Mouse (Mus musculus) thymus, postnatal 10 days (tissue): ENCODE measurements around the gene Calml4.
A peak's percentile ranks its signal among the peaks of the same experiment; 100 is the strongest.
"Not testable (repeated sequence)": the region's sequence is repeated elsewhere in the genome, so short reads cannot be mapped to it uniquely, and the experiment has no call there.

Experiments
- DNase-seq, 2 experiments: peaks; one replicate each; pipeline ENCODE4 v3.0.0; 2021; ENCODE audit warnings: low spot score in 2 of 2

Calml4 gene

GRCm38 (mm10) chr9:62857719-62858261, at the start of gene Calml4:
TSS of gene Calml4 (plus strand) at chr9:62858080.
- DNase-seq = no peak

DNA sequence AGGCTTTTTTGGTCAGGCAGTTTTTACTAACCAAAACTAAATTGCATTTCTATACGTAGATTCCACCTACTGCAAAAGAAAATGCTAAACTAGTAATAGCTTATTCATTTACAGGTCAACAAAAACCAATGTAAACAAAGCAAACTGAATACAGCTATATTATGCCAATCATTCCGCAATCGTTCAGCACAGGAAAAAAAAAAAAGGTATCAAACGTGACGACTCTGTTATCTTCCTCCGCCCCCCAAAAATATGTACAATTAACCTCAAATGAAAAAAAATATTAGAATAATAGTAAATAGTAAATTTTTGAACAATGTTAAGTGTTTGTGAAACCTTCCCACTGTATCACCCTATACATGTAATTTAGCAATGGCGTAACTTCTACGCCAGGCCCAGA, 47.8 kb upstream of the Calml4 start:
- no peak for DNase-seq

DNA sequence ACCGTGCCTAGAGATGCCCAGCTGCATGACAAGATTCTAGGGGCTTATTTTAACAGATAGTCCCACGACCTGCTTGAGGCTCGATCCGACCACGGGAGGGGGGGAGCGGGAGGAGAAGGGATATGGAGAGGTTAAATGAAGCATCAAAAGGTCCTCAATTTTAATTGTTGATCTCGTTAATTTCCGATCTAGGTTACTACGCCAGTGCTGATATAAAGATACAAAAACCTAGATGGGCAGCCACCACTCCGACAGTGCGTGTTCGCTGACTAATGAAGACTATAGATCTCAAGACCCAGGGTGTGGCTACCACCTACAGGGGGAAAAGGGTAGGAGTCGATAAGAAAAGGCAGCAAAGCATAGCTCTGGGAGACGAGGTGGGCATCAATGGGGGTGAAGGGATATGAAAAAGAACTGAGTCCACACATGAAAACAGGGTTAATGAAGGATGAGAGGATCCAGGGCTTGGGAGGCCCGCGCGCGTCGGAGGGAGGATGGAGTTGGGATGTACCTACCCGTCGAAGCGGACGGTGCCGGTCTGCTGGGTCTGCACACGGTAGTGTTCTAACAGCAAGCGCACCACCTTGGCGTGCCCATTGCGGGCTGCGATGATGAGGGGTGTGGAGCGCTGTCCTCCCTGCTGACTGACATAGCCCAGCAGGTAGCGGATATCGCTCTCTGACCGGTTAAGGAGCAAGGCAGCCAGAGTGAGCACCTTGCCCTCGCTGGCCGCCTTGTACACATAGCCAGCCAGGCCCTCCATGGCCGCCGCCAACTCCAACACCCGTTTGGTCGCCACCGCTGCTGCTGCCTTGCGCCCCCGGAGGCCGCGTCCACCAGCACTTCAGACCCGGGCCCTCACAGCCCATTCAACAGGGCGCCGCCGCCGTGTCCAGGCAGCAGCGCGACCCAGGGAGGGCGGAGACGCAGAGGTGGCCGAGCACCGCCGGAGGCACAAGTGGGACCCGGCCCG, 47.1 kb upstream of the Calml4 start:
- peak; percentile 9 to 17 for DNase-seq

DNA sequence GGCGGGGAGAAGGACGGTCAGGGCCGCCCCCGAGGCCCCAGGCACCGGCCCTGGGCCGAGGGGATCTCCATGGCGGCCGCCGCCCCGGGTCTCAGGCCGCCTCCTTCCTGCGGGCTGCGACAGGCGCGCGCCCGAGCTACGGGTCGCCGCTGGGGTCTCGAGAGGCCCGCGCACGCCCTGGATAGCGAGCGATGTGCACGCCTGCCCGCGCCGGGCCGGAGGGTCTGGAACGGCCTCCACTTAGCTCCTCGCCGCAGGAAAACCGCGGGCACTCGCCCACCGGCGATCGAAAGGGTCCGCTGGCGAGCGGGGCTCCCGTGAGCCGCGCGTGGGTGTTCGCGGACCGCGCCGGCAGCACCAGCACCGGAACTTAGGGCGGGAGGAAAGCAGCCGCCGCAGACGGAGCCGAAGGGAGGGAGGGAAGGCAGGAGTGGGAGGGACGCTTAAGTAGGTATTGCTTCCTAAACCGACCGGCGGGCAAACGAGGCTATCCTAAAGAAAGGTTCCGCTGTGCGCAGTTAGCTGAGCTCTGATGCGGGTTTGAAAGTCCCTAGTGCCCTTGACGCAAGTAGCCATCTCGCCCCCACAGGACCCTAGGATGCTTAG, 46.3 kb upstream of the Calml4 start, which contains the start of gene Fem1b:
Gene Fem1b, minus strand, starts transcription at position 419 of the 606 bp plus-strand sequence.
- peak; percentile 84 to 89 for DNase-seq

- no peak for DNase-seq
These were observed 45.4 kb upstream of the Calml4 start for GRCm38 (mm10) chr9:62812216-62813049.

- no peak for DNase-seq
These were observed 43.1 kb upstream of the Calml4 start for GRCm38 (mm10) chr9:62814751-62815150.

- DNase-seq = no peak
These were observed 41.4 kb upstream of the Calml4 start for GRCm38 (mm10) chr9:62816323-62817098.

DNA sequence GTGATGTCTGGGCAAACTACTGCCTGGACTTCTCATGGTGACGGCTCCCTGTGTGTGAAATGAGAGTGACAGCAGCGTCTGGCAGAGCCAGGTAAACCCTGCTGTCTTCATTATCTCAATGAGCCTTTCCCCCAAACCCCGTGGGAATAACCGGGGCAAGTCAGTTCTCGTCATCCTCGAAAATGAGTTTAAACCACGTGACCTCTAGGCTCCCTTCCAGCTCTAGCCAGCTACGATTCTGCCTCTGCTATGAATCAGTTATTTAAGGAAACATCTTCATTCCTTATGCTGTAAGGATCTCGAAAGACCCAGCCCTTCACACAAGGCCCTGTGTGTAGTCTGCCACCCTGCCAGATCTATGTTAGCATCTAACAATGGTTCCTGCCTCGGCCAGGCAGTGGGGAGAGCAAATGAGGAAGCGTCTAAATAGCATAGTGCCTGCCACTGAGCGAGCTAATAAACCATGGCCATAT, 40.7 kb upstream of the Calml4 start:
- no peak for DNase-seq

- DNase-seq = no peak
These were observed 39.9 kb upstream of the Calml4 start for GRCm38 (mm10) chr9:62817828-62818614.

GRCm38 (mm10) chr9:62819494-62819893, 38.4 kb upstream of the Calml4 start:
- no peak for DNase-seq

DNA sequence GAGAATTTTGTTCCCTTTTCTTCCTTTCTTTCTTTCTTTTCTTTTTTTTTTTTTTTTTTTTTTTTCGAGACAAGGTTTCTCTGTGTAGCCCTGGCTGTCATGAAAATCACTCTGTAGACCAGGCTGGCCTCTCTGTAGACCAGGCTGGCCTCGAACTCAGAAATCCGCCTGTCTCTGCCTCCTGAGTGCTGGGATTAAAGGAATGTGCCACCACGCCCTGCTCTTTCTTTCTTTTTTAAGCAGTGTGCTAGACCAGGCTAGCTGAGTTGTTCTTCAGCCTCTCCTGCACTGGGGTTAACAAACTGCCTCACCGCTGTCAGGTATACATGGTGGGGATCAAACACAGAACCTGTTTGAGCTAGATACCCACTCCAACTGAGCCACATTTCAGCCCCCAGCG, 38.0 kb upstream of the Calml4 start:
- DNase-seq = not testable (repeated sequence)

GRCm38 (mm10) chr9:62820829-62821228, 37.1 kb upstream of the Calml4 start:
- no peak for DNase-seq

- no peak for DNase-seq
These were observed 36.1 kb upstream of the Calml4 start for GRCm38 (mm10) chr9:62821811-62822210.

DNA sequence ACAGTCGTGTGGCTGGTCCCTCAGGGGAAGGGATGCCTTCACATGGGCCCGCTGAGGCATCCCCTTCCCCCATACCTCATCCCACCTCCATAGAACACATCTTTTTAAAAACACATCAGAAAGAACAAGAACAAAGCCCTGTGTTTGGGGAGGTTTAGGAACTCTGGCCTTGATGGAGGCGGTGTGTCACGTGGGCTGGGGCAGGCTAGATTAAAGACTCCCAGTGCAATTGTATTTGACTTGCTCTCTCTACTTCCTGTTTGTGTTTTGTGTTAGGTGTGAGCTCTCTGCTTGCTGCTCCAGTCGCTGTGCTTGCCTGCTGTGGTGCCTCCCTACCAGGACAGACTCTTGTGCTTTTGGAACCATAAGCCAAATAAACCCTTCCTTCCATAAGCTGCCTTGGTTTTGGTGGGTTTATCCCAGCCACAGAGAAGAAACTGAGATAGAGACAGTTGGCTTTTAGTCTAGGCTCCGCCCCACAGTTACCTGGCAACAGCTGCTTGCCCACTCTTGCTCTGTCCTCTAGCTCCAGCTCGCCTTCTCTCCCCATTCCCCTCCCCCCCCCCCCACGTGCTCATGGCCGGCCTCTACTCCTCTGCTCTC, 32.0 kb upstream of the Calml4 start:
- DNase-seq = peak in 1 of 2 experiments; percentile 27

DNA sequence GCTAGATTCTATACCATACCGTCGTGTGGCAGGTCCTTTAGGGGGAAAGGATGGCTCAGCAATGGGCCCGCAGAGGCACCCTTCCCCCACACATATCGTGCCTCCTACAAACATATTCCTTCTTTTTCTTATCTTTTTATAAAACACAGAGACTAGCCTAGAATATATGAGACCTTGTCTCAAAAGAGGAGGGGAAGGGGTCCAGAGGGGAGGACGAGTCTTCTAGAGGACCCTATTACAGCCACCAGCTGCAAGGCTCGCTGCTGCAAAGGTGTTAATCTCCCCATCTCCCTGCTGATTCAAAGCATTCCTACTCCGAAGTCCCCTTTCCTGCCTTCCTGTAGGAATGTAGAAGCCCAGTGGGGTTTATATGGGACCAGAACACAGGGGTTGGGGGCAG, 31.4 kb upstream of the Calml4 start:
- DNase-seq = no peak

DNA sequence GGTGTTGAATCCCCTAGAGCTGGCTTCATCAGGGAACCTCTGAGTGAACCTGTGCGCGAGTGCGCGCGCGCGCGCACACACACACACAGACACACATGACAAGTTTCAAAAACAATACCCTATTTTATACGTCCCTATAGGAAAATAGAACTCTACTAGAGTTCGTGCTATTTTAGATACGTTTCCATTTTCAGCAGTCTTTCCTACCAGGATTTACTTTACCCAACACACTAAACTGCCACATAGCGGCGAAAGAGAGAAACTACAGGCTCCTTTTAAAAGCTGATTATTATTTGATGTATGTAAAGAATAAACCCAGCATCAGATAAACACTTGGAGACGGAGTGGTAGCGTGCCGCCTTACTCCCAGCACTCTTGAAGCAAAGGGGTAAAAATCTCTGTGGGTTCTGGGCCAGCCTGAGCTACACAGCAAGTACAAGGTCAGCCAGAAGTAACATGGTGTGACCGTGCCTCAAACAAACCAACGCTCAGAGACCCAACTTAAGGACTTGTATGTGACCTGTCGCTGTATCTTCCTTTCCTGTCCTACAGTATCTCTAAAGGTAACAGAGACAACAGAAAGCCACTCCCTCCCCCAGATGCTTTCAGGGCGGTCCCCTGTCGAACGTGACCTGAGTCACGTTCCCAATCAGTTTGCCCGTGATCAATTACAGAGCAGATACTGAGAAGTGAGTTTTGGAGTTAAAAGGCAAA, 29.8 kb upstream of the Calml4 start:
- no peak for DNase-seq

DNA sequence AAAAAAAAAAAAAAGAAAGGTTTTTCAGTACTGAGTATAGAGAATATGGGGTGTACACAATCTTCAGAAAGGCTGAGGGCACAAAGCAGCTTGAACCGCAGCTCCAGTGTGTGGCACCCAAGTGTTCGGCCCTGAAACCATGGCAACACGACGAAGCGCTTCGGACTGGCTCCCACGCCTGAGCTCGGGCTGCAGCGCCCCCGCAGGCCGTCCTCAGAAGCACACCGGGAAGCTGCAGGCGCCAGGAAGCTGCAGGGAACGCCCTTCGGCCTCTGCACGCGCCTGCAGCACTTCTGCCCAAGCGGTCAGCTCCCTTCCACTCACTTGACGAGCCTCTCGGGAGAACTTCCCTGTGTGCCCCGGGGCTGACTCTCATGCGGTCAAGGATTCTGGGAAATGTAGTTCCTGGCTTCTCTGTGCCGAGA, 29.2 kb upstream of the Calml4 start:
- DNase-seq = peak; percentile 81 to 89

DNA sequence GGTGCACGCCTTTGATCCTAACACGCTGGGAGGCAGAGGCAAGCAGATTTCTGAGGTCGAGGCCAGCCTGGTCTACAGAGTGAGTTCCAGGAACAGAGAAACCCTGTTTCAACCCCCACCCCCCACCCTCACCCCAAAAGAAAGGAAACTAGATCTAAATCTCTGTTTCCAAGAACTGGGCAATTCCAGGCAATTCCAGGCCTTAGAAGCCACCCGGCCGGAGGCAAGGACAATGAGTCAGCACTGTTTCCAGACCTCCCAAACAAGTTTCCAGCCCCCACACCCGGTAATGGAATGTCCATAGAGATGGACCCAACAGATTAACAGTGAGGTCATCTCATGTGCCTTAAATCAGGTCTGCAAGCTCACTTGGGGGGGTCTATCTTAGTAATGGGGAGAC, 28.0 kb upstream of the Calml4 start:
- no peak for DNase-seq

DNA sequence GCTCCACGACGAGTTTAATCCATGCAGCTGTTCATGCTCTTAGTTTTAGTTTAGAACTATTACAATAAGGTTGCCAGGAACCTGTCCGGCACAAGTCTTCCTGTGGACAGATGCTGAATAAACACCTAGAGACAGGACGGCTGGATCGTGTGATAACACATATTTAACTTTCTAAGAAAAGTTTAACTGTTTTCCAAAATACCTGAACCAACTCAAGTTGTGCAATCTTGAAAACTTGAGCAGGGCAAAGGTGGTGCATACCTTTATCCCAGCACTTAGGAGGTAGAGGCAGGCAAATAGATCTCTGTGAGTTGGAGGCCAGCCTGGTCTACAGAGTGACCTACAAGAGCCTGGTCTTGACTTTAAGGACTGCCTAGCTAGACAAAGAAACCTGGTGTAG, 23.0 kb upstream of the Calml4 start:
- no peak for DNase-seq
